Mouse (Mus musculus) frontal cortex, adult (tissue): Measurements from ENCODE around the gene Fam171a1.
"Not testable (repeated sequence)": the region's sequence is repeated elsewhere in the genome, so short reads cannot be mapped to it uniquely, and the experiment has no call there.

Experiments
- ATAC-seq: cut with Nextera tagmentation; 2 replicates; pipeline ENCODE4 v1.9.2; 2017; ENCODE audit warnings: mild to moderate bottlenecking, moderate library complexity, mixed read lengths; ENCODE audit not compliant: low TSS enrichment

Fam171a1 gene

DNA sequence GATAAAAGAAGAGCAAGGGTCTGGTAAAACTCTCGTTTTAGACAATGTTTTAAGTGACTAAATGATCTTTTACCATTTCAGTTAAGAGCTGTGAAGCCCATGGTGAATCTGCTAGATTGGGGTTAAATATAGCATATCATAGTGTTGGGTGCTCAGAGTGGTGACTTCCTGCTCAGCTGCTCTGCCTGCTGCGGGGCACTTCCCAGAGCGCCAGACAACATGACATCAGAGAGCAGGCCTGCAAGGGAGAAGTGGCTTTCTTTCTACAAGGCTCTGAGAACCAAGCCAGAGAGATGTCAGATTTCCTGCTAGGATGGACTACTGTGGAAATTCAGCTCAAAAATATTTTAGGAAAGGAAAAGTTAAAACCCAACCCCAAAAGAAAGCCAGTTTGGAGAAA lies 57.8 kb downstream of the Fam171a1 start:
- no peak; the same call in 1 of the 2 replicates for ATAC-seq

- ATAC-seq, result peak; percentile 85
Observed at GRCm38 (mm10) chr2:3172656-3173055, 58.6 kb downstream of the Fam171a1 start.

DNA sequence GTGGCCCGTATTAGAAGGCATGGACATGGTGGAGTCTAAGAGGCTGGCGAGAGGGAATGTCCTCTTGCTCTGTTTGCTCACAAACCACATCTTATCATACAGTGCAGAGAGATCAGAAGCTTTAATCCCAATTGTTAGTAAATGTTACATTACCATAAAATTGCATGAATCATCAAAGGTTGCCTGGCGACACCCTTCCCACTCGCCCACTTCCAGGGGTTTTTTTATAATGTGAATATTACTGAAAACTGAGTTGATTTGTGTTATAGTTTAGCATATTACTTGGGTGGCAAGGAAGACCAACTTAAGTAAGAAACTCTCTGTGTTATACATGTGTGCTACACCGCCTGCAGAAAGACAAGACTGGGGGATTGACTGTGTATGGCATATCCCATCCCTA lies 60.9 kb downstream of the Fam171a1 start:
- no peak for ATAC-seq

DNA sequence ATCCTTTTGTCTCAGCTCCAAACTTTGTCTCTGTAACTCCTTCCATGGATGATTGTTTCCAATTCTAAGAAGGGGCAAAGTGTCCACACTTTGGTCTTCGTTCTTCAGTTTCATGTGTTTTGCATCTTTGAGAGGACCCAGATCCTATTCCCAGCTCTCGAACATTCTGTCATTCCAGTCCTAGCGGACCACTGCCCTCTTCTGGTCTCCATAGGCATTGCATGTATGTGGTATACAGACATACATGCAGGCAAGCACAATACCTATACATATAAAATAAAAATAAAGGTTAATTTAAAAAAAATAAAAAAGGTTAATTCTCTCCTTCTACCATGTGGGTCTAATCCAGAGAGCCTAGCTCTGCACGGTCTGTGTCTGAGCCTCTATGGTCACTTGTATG lies 62.0 kb downstream of the Fam171a1 start:
- not testable (repeated sequence) for ATAC-seq

GRCm38 (mm10) chr2:3176751-3177150 lies 62.7 kb downstream of the Fam171a1 start:
- no peak for ATAC-seq

- ATAC-seq, result no peak
Observed at GRCm38 (mm10) chr2:3180550-3180949, 66.5 kb downstream of the Fam171a1 start.

DNA sequence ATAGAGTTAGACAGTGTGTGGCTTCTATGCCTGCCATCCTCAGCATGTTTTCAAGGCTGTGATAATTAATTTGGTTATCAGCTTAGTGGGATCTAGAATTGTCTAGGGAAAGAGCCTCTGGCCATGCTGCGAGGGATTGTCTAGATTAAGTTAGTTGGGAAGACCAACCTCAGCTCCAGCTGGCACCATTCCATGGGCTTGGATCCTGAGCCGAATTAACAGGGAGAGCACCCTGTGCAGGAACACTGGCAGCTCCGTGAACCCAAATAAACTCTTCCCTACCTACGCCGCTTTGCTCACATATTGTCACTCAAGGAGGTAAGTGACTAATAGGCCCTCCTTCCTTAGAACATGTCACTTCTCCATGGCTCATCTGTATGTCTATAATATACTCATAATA lies 69.6 kb downstream of the Fam171a1 start:
- no peak for ATAC-seq

GRCm38 (mm10) chr2:3185335-3185734 lies 71.3 kb downstream of the Fam171a1 start:
- no peak for ATAC-seq

DNA sequence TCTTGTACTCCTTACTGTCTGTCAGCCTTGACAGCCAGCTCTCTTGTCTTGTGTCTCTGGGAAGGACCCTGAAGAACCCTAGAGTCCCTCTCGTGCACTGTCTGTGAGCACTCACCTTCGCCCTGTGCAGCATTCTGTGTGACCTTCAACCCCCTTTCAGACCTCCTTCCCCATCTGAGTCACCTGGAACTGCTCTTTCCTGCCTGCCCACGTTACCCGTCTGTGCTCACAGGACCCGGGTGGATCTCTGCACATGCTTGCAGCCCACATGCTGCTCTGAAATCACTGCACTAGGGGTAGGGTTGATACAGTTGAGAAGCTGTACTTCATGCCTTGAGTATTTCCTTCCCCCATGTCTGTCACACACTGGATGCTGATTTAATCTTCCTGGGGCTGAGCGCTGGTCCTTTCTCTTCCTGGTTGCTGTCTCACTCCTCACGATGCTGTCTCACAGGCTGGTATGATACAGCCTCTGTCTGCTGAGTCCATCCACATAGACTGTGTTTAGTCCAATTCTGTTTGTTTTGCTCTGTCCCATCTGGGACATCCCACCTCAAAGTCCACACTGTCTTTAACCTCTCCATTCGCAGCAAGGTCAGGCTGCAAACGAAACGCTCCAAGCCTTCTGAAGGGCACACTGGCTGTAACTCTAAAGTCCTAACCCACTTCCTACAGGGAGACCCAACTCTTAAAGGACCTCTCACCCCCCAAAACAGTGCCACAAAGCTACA lies 74.9 kb downstream of the Fam171a1 start:
- ATAC-seq, result peak; percentile 50; the same call in 1 of the 2 replicates

DNA sequence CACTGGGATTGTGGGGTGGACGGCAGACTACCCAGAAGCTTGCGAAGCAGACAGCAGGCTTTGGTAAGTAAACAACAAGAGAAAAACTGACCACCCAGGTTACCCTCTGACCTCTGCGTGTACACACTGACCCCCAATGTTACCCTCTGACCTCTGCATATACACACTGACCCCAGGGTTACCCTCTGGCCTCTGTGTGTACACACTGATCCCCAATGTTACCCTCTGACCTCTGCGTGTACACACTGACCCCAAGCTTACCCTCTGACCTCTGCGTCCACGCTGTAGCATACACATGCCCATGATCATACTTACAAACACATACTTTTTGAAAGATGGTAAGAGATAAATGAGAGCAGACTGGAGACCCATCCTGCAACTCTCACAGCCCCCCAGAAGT lies 77.1 kb downstream of the Fam171a1 start:
- no peak for ATAC-seq

DNA sequence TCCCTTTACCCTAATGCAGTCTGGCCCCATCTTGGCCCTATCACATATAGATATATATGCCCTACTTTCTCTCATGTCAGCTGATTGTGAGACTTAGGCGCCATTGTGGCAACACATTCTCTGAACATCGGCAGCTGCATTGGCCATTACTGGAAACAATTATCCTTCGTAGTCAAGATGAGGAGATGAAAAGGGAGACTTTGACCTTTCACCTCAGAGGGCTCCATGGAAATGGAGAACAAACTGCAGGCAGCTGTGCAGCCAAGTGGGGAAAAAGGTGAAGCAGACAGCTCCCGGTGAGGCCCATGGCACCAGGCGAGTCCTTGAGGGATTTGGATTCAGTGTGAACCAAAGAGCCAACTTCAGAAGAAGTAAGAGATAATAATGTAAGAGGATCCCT lies 81.5 kb downstream of the Fam171a1 start:
- ATAC-seq, result no peak

DNA sequence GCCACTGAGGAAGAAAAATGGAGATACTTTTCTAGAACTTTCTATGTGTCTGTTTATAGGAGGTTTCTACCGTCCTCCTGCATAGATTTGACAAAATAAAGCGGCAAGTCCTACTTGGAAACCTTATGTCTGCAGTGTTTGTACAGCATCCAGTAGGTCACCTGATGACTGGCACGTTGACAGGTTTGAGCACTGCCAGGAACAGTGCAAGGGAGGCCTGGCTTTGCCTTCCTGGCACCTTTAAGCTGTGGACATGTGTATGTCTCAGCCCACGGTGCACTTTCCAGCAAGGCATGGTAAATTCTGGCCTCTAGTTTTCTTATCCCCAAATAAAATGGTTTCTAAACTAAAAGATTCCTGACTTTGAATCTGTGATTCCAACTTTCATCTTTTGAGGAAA lies 86.4 kb downstream of the Fam171a1 start:
- no peak for ATAC-seq

- ATAC-seq, result no peak
Observed at GRCm38 (mm10) chr2:3206975-3207642, 93.1 kb downstream of the Fam171a1 start.

DNA sequence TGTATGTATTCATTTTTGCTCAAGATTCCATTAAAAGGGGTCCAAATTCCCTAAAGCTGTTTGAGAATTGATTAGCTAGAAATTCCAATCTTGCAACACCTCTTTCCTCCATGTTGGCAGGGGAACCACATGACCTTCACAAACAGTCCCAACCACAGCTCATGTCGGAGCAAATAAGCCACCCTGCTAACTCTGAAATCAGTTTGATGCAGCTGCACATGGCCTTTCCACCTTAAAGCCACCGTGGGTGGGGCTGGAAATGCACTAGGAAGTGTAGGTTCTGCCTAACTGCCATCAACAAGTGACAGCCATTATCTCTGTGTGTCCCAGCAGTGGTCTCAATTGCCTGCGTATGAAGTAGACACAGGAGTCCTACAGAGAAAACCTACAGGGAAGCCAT lies 101.5 kb downstream of the Fam171a1 start:
- no peak for ATAC-seq

DNA sequence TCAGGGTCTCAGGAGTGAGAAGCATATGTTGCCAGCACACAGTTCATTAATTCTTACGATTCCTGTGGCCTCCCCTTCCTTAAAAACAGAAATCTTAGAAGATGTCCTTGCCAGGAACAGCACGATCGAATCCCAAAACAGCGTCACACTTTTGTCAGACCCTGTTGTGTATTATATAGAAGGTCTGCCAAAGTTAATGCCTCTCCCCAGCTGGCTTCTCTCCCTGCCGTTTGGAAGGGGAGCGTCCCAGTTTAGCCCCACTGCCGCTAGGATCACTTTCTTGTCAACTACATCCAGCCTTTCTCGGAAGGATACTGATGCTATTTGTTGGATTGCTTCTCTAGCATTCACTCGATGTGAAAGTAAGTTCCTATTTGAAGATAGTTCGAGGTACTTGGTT lies 102.6 kb downstream of the Fam171a1 start:
- ATAC-seq, result no peak

- ATAC-seq, result not testable (repeated sequence)
Observed at GRCm38 (mm10) chr2:3217577-3217976, 103.6 kb downstream of the Fam171a1 start.

GRCm38 (mm10) chr2:3218225-3218624 lies 104.2 kb downstream of the Fam171a1 start:
- peak; percentile 92 for ATAC-seq

DNA sequence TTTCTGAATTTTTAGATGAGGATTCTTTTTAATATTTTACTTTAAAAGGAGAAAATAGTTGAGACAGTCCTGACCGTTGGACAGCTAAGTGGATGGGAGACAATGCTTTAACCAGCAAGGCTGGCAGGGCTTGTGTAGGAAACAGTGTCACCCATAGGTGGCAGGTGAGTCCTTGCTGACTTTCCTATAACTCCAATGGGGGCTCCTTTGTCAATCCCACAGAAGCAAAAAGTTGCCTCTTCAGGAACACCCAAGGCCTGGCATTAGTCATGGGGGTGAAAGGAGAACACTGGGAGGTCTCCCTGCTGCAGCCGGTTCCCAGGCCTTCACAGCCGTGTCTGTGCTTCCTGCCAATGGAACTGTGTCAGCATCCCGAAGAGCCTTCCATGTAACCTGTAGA lies 114.5 kb downstream of the Fam171a1 start:
- ATAC-seq, result peak; percentile 32; the same call in 1 of the 2 replicates

- ATAC-seq, result peak; percentile 97
Observed at GRCm38 (mm10) chr2:3229060-3229459, 115.0 kb downstream of the Fam171a1 start.

DNA sequence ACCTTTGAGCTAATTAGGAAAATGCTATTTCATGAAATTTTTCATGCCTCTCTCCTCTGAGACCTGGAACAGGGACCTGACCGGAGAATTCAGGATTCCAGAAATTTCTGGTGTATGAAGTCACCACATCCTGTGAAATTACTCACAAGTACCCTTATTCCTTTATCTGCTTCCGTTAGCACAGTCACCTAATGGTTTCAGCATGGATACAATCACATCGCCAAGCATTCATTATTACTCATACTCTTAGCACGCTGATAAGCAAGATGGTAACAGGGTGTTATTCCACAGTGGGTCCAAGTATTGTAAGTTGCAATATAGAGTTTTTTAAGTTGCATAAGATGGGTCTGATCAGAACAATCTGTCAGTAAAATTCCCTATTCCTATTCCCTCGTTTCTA lies 125.2 kb downstream of the Fam171a1 start:
- no peak for ATAC-seq

- no peak for ATAC-seq
Observed at GRCm38 (mm10) chr2:3244251-3244650, 130.2 kb downstream of the Fam171a1 start.

DNA sequence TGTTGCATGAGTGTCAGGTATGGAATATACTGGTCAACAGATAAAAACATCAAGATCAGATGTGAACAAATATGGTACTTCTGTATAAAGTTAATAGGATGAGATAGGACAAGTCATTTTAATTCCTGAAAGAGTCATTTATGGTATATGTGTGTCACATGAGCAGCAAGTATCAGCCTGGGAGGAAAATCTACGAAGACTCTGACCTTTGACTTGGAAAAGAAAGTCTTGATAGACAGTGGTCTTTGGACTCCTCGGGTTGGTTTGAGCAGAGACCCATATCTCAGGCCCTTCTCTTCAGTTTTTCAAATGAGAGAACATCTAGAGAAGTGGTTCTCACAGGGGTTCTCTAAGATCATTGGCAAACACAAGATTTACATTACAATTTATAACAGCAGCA lies 137.3 kb downstream of the Fam171a1 start:
- ATAC-seq, result no peak

DNA sequence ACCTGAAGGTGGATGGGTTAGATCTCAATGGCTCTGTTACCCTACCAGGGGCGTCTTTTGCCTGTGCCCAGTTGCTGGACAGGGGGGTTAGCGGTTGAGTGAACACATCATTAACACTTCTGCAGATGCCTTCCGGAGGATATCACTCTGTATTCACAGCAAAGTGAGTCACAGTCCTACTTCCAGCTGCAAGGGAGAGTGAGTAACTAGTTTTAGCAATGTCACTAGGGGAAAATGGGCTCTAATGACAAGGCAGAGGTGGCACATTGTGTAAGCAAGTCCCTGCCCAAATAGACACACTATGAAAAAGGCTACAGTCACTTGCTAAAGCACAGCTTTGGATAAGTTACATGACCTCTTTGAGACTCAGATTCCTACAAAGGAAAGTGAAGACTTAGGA lies 152.4 kb downstream of the Fam171a1 start:
- no peak for ATAC-seq
